Mouse (Mus musculus) embryonic facial prominence, embryonic 12.5 days (tissue): ENCODE results near the gene Cd300lg. TPM values are rescaled to one million over a fixed set of nuclear protein-coding genes. Genes with fewer than 3 reads are reported as not detected.

Experiments
- ATAC-seq: fragments of 200-750 bp; cut with Nextera tagmentation; 2 replicates; pipeline ENCODE4 v1.8.0; 2017; ENCODE audit not compliant: insufficient number of reproducible peaks, insufficient read depth, low FRiP score, low TSS enrichment
- H3K27ac ChIP-seq: fragments of 300-500 bp; sonication (generic); 2 replicates; pipeline ENCODE4 v1.5.1; 2016; ENCODE audit warnings: mild to moderate bottlenecking
- H3K27me3 ChIP-seq: fragments of 300-500 bp; sonication (generic); 2 replicates; pipeline ENCODE4 v1.6.1; 2016; ENCODE audit warnings: mild to moderate bottlenecking, moderate library complexity
- H3K36me3 ChIP-seq: fragments of 300-500 bp; sonication (generic); 2 replicates; pipeline ENCODE4 v1.6.1; 2016; ENCODE audit warnings: mild to moderate bottlenecking
- H3K4me1 ChIP-seq: fragments of 300-500 bp; sonication (generic); 2 replicates; pipeline ENCODE4 v1.6.1; 2016
- H3K4me2 ChIP-seq: fragments of 300-500 bp; sonication (generic); replicated peaks from 2 replicates; pipeline ENCODE4 v1.6.1; 2016; ENCODE audit warnings: mild to moderate bottlenecking, moderate library complexity
- H3K4me3 ChIP-seq: fragments of 300-500 bp; sonication (generic); 2 replicates; pipeline ENCODE4 v1.5.1; 2016; ENCODE audit warnings: mild to moderate bottlenecking
- H3K9ac ChIP-seq: fragments of 300-500 bp; sonication (generic); 2 replicates; pipeline ENCODE4 v1.6.1; 2016; ENCODE audit warnings: mild to moderate bottlenecking, moderate library complexity
- H3K9me3 ChIP-seq: fragments of 300-500 bp; sonication (generic); 2 replicates; pipeline ENCODE4 v1.6.1; 2016; ENCODE audit warnings: mild to moderate bottlenecking, moderate library complexity
- WGBS: fragments of 180-500 bp; shearing (Covaris S2); methylation state at CpG from one replicate; pipeline ENCODE4 v1.1.7; 2016; 5-methylcytosine and 5-hydroxymethylcytosine counted together
- polyA plus RNA-seq: library from polyadenylated mRNA; unstranded; fragments of >200 nt; fragmentation: Nextera tagmentation; extraction: Ambion mirVana; gene quantifications from 2 replicates; pipeline ENCODE4 v1.2.1, GENCODE M21; 2016

Cd300lg gene
- polyA plus RNA-seq, 1 experiment from 2014 or later = 0.55 TPM

- Histone ChIP-seq H3K4me2 (no peak overlapping the region), H3K27me3 (no peaks in the 10 kb centered on the region), H3K4me3 (no peak overlapping the region), H3K36me3 (peaks cover 19% of the 10 kb centered on the region), H3K9me3 (no peaks in the 10 kb centered on the region), H3K4me1 (no peaks in the 10 kb centered on the region), H3K27ac (0 out of 2 replicates have a peak overlapping the region, but pooled peaks have one; percentile 14), H3K9ac (no peak overlapping the region)
- ATAC-seq = no peak; the same call in 1 of the 2 replicates
- 69% methylated on average over 13 of the region's 13 CpGs for WGBS
Measured at GRCm38 (mm10) chr11:102010140-102010539, 31.2 kb upstream of the Cd300lg start.

- Histone ChIP-seq H3K36me3 (peaks cover 20% of the 10 kb centered on the region), H3K4me3 (no peak overlapping the region), H3K4me2 (no peak overlapping the region), H3K9me3 (no peaks in the 10 kb centered on the region), H3K9ac (no peak overlapping the region), H3K27ac (no peak overlapping the region), H3K27me3 (no peaks in the 10 kb centered on the region), H3K4me1 (no peaks in the 10 kb centered on the region)
- ATAC-seq = no peak
- WGBS = 80% methylated on average over 8 of the region's 8 CpGs
Measured at GRCm38 (mm10) chr11:102011510-102011909, 29.8 kb upstream of the Cd300lg start.

GRCm38 (mm10) chr11:102013201-102013600 lies 28.1 kb upstream of the Cd300lg start:
- ATAC-seq = no peak
- H3K27ac ChIP-seq = no peak overlapping the region
- H3K9me3 ChIP-seq = no peaks in the 10 kb centered on the region
- no peaks in the 10 kb centered on the region for H3K4me1 ChIP-seq
- H3K27me3 ChIP-seq = no peaks in the 10 kb centered on the region
- H3K36me3 ChIP-seq = peaks cover 23% of the 10 kb centered on the region
- WGBS = 86% methylated on average over 8 of the region's 8 CpGs
- no peak overlapping the region for H3K4me3 ChIP-seq
- no peak overlapping the region for H3K4me2 ChIP-seq
- H3K9ac ChIP-seq = no peak overlapping the region

- Histone ChIP-seq H3K36me3 (peaks cover 20% of the 10 kb centered on the region; the same call in 1 of the 2 replicates), H3K27ac (no peak overlapping the region), H3K9ac (no peak overlapping the region), H3K9me3 (no peaks in the 10 kb centered on the region), H3K4me2 (no peak overlapping the region), H3K27me3 (no peaks in the 10 kb centered on the region), H3K4me3 (no peak overlapping the region), H3K4me1 (no peaks in the 10 kb centered on the region)
- ATAC-seq = no peak
- 60% methylated on average over 6 of the region's 6 CpGs for WGBS
Measured at GRCm38 (mm10) chr11:102015472-102015871, 25.8 kb upstream of the Cd300lg start.

- Histone ChIP-seq H3K9ac (no peak overlapping the region), H3K4me3 (no peak overlapping the region), H3K27ac (no peak overlapping the region), H3K36me3 (peaks cover 15% of the 10 kb centered on the region; the same call in 1 of the 2 replicates), H3K27me3 (no peaks in the 10 kb centered on the region), H3K4me2 (no peak overlapping the region), H3K4me1 (no peaks in the 10 kb centered on the region), H3K9me3 (no peaks in the 10 kb centered on the region)
- no peak for ATAC-seq
- 94% methylated on average over 1 of the region's 1 CpGs for WGBS
Measured at GRCm38 (mm10) chr11:102016136-102016535, 25.2 kb upstream of the Cd300lg start.

- WGBS = 69% methylated on average over 9 of the region's 9 CpGs
- H3K9ac ChIP-seq = no peak overlapping the region
- no peak overlapping the region for H3K4me3 ChIP-seq
- ATAC-seq = no peak
- 0 out of 2 replicates have a peak, but pooled peaks cover 2% of the 10 kb centered on the region for H3K4me1 ChIP-seq
- H3K36me3 ChIP-seq = peaks cover 18% of the 10 kb centered on the region; the same call in 1 of the 2 replicates
- H3K27me3 ChIP-seq = no peaks in the 10 kb centered on the region
- no peaks in the 10 kb centered on the region for H3K9me3 ChIP-seq
- no peak overlapping the region for H3K4me2 ChIP-seq
- no peak overlapping the region for H3K27ac ChIP-seq
Measured at GRCm38 (mm10) chr11:102019736-102020135, 21.6 kb upstream of the Cd300lg start.

- Histone ChIP-seq H3K27ac (no peak overlapping the region), H3K36me3 (peaks cover 18% of the 10 kb centered on the region; the same call in 1 of the 2 replicates), H3K9me3 (no peaks in the 10 kb centered on the region), H3K9ac (no peak overlapping the region), H3K27me3 (peaks cover 9% of the 10 kb centered on the region; the same call in 1 of the 2 replicates), H3K4me3 (no peak overlapping the region), H3K4me1 (peaks cover 11% of the 10 kb centered on the region; the same call in 1 of the 2 replicates), H3K4me2 (no peak overlapping the region)
- 57% methylated on average over 5 of the region's 5 CpGs for WGBS
- no peak for ATAC-seq
Measured at GRCm38 (mm10) chr11:102021196-102021595, 20.1 kb upstream of the Cd300lg start.

- no peak for ATAC-seq
- Histone ChIP-seq H3K27ac (no peak overlapping the region), H3K4me1 (peaks cover 16% of the 10 kb centered on the region; the same call in 1 of the 2 replicates), H3K9me3 (no peaks in the 10 kb centered on the region), H3K27me3 (peaks cover 9% of the 10 kb centered on the region; the same call in 1 of the 2 replicates), H3K9ac (no peak overlapping the region), H3K4me3 (no peak overlapping the region), H3K36me3 (peaks cover 2% of the 10 kb centered on the region; the same call in 1 of the 2 replicates), H3K4me2 (no peak overlapping the region)
- 81% methylated on average over 13 of the region's 13 CpGs for WGBS
Measured at GRCm38 (mm10) chr11:102023406-102023805, 17.9 kb upstream of the Cd300lg start.

- ATAC-seq = no peak
- 86% methylated on average over 6 of the region's 6 CpGs for WGBS
Measured at GRCm38 (mm10) chr11:102024084-102024758, 17.1 kb upstream of the Cd300lg start.

GRCm38 (mm10) chr11:102024875-102025274 lies 16.4 kb upstream of the Cd300lg start:
- H3K9me3 ChIP-seq = no peaks in the 10 kb centered on the region
- no peak overlapping the region for H3K9ac ChIP-seq
- peaks cover 16% of the 10 kb centered on the region; the same call in 1 of the 2 replicates for H3K4me1 ChIP-seq
- no peak for ATAC-seq
- H3K27ac ChIP-seq = no peak overlapping the region
- H3K36me3 ChIP-seq = peaks cover 2% of the 10 kb centered on the region; the same call in 1 of the 2 replicates
- no peak overlapping the region for H3K4me2 ChIP-seq
- WGBS = 78% methylated on average over 4 of the region's 4 CpGs
- peaks cover 9% of the 10 kb centered on the region; the same call in 1 of the 2 replicates for H3K27me3 ChIP-seq
- no peak overlapping the region for H3K4me3 ChIP-seq

More at GRCm38 (mm10) chr11:102024084-102024758, 17.1 kb upstream of the Cd300lg start:
- Histone ChIP-seq H3K4me1 (peaks cover 16% of the 10 kb centered on the region; the same call in 1 of the 2 replicates), H3K9me3 (no peaks in the 10 kb centered on the region), H3K36me3 (peaks cover 2% of the 10 kb centered on the region; the same call in 1 of the 2 replicates), H3K9ac (no peak overlapping the region), H3K27me3 (peaks cover 9% of the 10 kb centered on the region; the same call in 1 of the 2 replicates), H3K4me2 (no peak overlapping the region), H3K27ac (no peak overlapping the region), H3K4me3 (no peak overlapping the region)

GRCm38 (mm10) chr11:102025354-102025753 lies 16.0 kb upstream of the Cd300lg start:
- WGBS = 33% methylated on average over 7 of the region's 7 CpGs
- Histone ChIP-seq H3K4me3 (no peak overlapping the region), H3K27me3 (peaks cover 9% of the 10 kb centered on the region; the same call in 1 of the 2 replicates)

More at GRCm38 (mm10) chr11:102025354-102025753, 16.0 kb upstream of the Cd300lg start:
- ATAC-seq = no peak
- Histone ChIP-seq H3K4me2 (peak overlapping the region; percentile 92), H3K9ac (no peak overlapping the region), H3K4me1 (peaks cover 16% of the 10 kb centered on the region; the same call in 1 of the 2 replicates), H3K27ac (no peak overlapping the region), H3K36me3 (peaks cover 2% of the 10 kb centered on the region; the same call in 1 of the 2 replicates), H3K9me3 (no peaks in the 10 kb centered on the region)
